Mouse (Mus musculus) thymus, postnatal 0 days (tissue): Measurements from ENCODE around the gene Midn. TPM values are rescaled to one million over a fixed set of nuclear protein-coding genes. Genes with fewer than 3 reads are reported as not detected.

Experiments
- DNase-seq: peaks from one replicate; pipeline ENCODE4 v3.0.0-alpha.2; 2015; ENCODE audit warnings: low spot score
- polyA plus RNA-seq: library from polyadenylated mRNA; unstranded; fragments of >200 nt; fragmentation: Nextera tagmentation; extraction: Ambion mirVana; gene quantifications from 2 replicates; pipeline ENCODE4 v1.2.1, GENCODE M21; 2015

Gene Midn
- polyA plus RNA-seq, 1 experiment from 2014 or later = 18.8 TPM

- DNase-seq = no peak
Measured at GRCm38 (mm10) chr10:80189999-80190398, 41.9 kb downstream of the Midn start.

GRCm38 (mm10) chr10:80190491-80191051, 42.5 kb downstream of the Midn start:
- DNase-seq = no peak

DNA sequence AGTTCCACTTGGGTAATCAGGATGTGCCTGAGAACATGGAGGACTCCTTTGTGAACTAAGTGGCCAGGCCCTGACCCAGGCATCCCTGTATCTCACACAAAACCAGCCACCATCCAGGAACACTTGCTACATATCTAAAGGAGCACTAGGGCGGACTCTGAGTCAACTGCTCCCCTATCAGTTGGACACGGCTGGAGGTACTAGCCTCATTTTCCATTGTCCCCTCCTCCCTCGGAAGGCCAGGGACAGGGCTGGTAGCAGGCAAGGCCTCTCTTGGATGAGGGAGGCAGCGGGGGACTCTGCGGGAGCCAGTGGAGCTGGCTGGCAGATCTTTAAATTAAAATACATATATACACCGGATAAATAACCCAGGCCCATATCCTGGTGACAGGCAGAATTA, 45.9 kb downstream of the Midn start:
- no peak for DNase-seq

DNA sequence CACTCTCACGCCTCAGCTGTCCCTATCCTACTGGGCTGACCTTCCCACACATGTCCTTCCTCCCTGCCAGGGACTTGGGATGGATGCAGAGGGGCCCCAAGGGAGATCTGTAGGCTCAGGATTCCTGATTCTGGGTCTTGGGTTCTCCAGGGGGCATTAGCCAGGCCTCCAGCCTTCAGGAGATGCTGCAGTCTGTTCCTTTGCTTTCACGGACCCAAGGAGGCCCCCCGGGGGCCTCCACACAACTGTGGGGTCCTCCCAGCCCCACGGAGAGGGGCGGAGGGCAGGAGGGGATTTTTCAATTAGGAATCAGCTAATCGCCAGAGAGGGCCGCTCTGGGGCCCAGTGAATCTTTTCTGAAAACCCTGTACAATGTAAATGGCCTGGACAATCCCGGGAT, 46.4 kb downstream of the Midn start:
- DNase-seq = no peak

DNA sequence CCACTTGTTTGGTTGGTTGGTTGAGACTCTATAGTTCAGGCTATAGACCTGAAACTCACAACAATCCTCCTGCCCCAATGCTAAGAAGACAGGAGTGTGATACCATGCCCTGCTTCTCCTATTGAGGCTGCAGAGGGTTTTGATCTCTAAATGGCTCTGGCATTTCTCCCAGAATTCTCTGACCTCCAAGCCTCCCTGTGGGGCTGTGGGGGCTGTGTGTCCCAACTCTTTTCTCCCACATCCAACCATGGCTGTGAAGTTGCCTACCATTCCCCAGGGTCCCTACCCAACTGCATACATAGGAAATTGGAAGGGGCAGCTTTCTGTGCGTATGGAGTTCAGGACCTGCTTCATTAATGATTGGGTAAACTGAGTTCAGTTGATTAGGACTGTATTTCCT, 48.1 kb downstream of the Midn start:
- no peak for DNase-seq

DNA sequence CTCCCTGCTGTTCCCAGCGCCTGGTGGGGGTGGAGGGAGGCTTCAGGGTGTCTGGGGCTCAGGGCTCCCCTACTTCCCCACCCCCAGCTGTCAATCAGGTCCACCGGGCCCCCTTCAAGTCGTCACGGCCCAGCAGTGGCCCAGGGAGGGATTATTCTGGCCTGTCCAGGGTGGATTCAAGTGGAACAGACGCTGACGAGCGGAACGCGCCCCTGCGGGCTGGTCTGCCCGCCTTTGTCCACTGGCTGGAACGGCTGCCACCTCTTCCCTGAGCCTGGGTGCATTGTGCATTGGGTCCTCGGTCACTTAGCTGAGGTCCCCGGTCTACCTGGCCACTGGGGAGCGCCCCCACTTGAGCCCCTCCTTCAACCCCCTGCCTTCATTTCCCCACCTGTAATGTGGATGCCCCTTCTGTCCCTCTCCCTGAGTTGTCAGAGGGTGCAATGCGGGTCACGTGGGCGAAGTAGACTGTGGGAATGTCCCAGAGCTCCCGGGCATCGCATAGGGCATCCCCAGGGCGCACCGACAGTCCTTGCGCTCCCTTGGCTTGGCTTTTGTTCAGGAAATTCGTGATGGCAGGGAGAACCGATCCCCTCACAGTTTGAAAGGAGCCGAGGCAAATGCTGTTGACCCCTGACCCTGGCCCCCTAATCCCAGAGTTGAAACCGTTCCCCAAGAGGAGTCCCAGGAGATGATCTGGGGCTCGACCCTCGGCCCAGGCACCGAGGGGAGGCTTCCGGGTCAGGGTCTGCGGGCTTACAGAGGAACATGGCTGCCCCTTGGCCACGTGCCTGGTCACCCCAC, 48.9 kb downstream of the Midn start:
- DNase-seq = no peak

GRCm38 (mm10) chr10:80199440-80200008, 51.5 kb downstream of the Midn start:
- peak; percentile 80 for DNase-seq

GRCm38 (mm10) chr10:80200485-80200884, 52.4 kb downstream of the Midn start:
- DNase-seq = no peak

- no peak for DNase-seq
Measured at GRCm38 (mm10) chr10:80204055-80204454, 56.0 kb downstream of the Midn start.

DNA sequence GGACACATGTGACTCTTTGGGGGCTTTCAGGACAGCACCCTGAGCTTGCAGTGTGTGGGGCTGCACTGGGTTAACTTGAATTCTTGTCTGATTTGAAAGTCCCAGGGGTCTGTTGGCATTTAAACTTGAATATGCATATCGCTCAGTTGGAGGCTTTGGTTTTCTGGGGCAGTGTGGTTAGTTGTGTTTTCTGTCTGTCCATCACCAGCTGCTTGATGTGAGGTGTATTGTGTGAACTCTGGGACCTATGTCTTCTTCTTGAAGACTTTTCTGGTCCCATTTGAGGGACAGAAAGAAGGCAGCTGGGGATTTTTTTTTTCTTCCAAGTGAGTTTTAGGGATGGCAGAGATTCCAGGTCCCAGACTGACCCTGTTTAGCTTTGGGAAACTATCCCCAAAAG, 59.1 kb downstream of the Midn start:
- DNase-seq = no peak

DNA sequence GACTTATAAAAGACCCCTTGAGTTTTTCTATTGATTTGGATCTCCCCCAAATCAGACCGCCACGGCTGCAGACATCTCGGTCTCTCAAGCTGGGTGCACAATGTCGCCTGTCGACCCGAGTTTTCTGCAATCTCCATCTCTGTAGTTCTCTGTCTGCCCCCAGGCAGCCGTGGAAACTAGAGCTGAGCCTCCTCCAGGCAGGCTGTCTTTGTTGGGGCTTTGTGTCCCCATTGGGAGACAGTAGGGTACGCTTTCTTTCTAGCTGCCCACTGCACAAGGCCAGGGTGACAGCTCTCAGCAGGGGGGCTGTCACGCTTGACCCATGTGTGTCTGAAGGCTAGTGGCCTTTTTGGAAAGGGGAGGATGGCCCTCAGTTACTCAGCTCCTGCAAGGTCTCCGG, 59.6 kb downstream of the Midn start:
- DNase-seq = no peak

Other genes starting within 250 kb of the Midn start
- gene Med16, start 239.3 kb upstream of the Midn start, polyA plus RNA-seq = 32.6 and 39.1 TPM in 2 replicates
- gene Gm26602, start 237.4 kb upstream of the Midn start, polyA plus RNA-seq = 5.3 and 15.5 TPM in 2 replicates
- 0.48 and 1.2 TPM in 2 replicates for gene Kiss1r, start 231.3 kb upstream of the Midn start, polyA plus RNA-seq
- 129 and 131 TPM in 2 replicates for gene R3hdm4, start 227.1 kb upstream of the Midn start, polyA plus RNA-seq
- gene Arid3a, start 221.2 kb upstream of the Midn start, polyA plus RNA-seq = 3.7 TPM in 2 replicates
- gene Wdr18, start 188.1 kb upstream of the Midn start, polyA plus RNA-seq = 77.5 and 85.8 TPM in 2 replicates
- 0.09 and 0.20 TPM in 2 replicates for gene Grin3b, start 177.6 kb upstream of the Midn start, polyA plus RNA-seq
- gene Tmem259, start 163.9 kb upstream of the Midn start, polyA plus RNA-seq = 19.4 and 25.8 TPM in 2 replicates
- gene Cnn2, start 159.7 kb upstream of the Midn start, polyA plus RNA-seq = 137 and 152 TPM in 2 replicates
- gene Abca7, start 151.8 kb upstream of the Midn start, polyA plus RNA-seq = 5.2 and 5.8 TPM in 2 replicates
- 179 and 206 TPM in 2 replicates for gene Arhgap45, start 131.6 kb upstream of the Midn start, polyA plus RNA-seq
- 153 and 158 TPM in 2 replicates for gene Polr2e, start 108.5 kb upstream of the Midn start, polyA plus RNA-seq
- gene Gpx4, start 101.1 kb upstream of the Midn start, polyA plus RNA-seq = 640 and 681 TPM in 2 replicates
- gene Sbno2, start 42.7 kb upstream of the Midn start, polyA plus RNA-seq = 18.3 and 19.7 TPM in 2 replicates
- gene Stk11, start 32.5 kb upstream of the Midn start, polyA plus RNA-seq = 18.2 and 23.2 TPM in 2 replicates
- gene Atp5d, start 9.6 kb upstream of the Midn start, polyA plus RNA-seq = 588 TPM in 2 replicates
- gene Cbarp, start 7.4 kb upstream of the Midn start, polyA plus RNA-seq = 3.5 and 4.3 TPM in 2 replicates
- 226 and 376 TPM in 2 replicates for gene Cirbp, start 17.7 kb downstream of the Midn start, polyA plus RNA-seq
- gene 1600002K03Rik, start 24.7 kb downstream of the Midn start, polyA plus RNA-seq = 15.3 and 15.4 TPM in 2 replicates
- gene Efna2, start 31.2 kb downstream of the Midn start, polyA plus RNA-seq = 1.2 and 1.6 TPM in 2 replicates
- gene Mum1, start 78.2 kb downstream of the Midn start, polyA plus RNA-seq = 70.8 and 72.4 TPM in 2 replicates
- 319 and 339 TPM in 2 replicates for gene Ndufs7, start 100.8 kb downstream of the Midn start, polyA plus RNA-seq
- 5.5 and 5.9 TPM in 2 replicates for gene Gamt, start 112.7 kb downstream of the Midn start, polyA plus RNA-seq
- 48.9 and 56.1 TPM in 2 replicates for gene Dazap1, start 113.2 kb downstream of the Midn start, polyA plus RNA-seq
- gene Rps15, start 144.2 kb downstream of the Midn start, polyA plus RNA-seq = 1,158 and 1,206 TPM in 2 replicates
- gene Apc2, start 147.7 kb downstream of the Midn start, polyA plus RNA-seq = 0.10 and 0.24 TPM in 2 replicates
- 72.7 and 81.1 TPM in 2 replicates for gene 2310011J03Rik, start 172.3 kb downstream of the Midn start, polyA plus RNA-seq
- gene Pcsk4, start 181.2 kb downstream of the Midn start, polyA plus RNA-seq = 4.4 and 4.6 TPM in 2 replicates
- 0.26 and 0.30 TPM in 2 replicates for gene Reep6, start 181.7 kb downstream of the Midn start, polyA plus RNA-seq
- gene Adamtsl5, start 200.1 kb downstream of the Midn start, polyA plus RNA-seq = 1.0 and 1.1 TPM in 2 replicates
- gene Plk5, start 208.2 kb downstream of the Midn start, polyA plus RNA-seq = 0.17 and 0.21 TPM in 2 replicates
- gene Mex3d, start 239.4 kb downstream of the Midn start, polyA plus RNA-seq = 3.2 and 4.7 TPM in 2 replicates